Mouse (Mus musculus): Measurements from ENCODE around the gene Mrgpra4. TPM values are rescaled to one million over a fixed set of nuclear protein-coding genes. Genes with fewer than 3 reads are reported as not detected.

Gene Mrgpra4
- not detected in 2 replicates for polyA plus RNA-seq (2012; rRNA removed)

GRCm38 (mm10) chr7:47981995-47982394 lies at the start of gene Mrgpra4:
Gene Mrgpra4, minus strand, starts transcription at chr7:47982095.

GRCm38 (mm10) chr7:48027497-48027896 lies 45.6 kb upstream of the Mrgpra4 start, which contains the start of gene Mrgprx1:
Gene Mrgprx1, minus strand, starts transcription at chr7:48027597.

Other genes starting within 250 kb of the Mrgpra4 start
- gene Mrgprx1, start 45.5 kb upstream of the Mrgpra4 start, polyA plus RNA-seq (2012; rRNA removed), result not detected in 2 replicates
- gene Mrgprb5, start 186.9 kb upstream of the Mrgpra4 start, polyA plus RNA-seq (2012; rRNA removed), result not detected in 2 replicates
- gene Mrgprb4, start 217.2 kb upstream of the Mrgpra4 start, polyA plus RNA-seq (2012; rRNA removed), result not detected in 2 replicates

Measured in colon, adult 2 months (tissue).